Mouse (Mus musculus): ENCODE measurements at regions not wholly inside any gene's neighbourhood (a gene's known extent, or its start where the extent isn't known, plus 50 kb on each side); places are given as distances from the start of the nearest gene placed in this dataset.

- Histone ChIP-seq H3K9me3 (replicated peaks; ENCODE audit: low read length) (no peaks in the 10 kb centered on the region), H3K79me2 (replicated peaks; ENCODE audit: control insufficient read depth, extremely low read depth, insufficient read depth, poor library complexity, severe bottlenecking) (no peaks in the 10 kb centered on the region), H3K4me3 (replicated peaks in 1 of 3; ENCODE audit: low read depth in 2 of 3, low read length in 2 of 3, poor library complexity in 1 of 3) (no peak overlapping the region), H3K4me1 (ENCODE audit: control insufficient read depth in 1 of 2, insufficient read depth in 2 of 2) (no peaks in the 10 kb centered on the region), H3K9ac (ENCODE audit: insufficient read depth, low read depth) (no peak overlapping the region), H3K27me3 (replicated peaks) (no peaks in the 10 kb centered on the region), H3K27ac (ENCODE audit: insufficient read depth, low read depth) (no peak overlapping the region), H3K4me2 (ENCODE audit: insufficient read depth, low read depth, poor library complexity, severe bottlenecking) (no peak overlapping the region), H3K36me3 (replicated peaks in 1 of 2; ENCODE audit: control insufficient read depth in 1 of 2, insufficient read depth in 1 of 2, low read length in 1 of 2) (no peaks in the 10 kb centered on the region)
- TF ChIP-seq E2F4 (IDR thresholded peaks at IDR 0.05; ENCODE audit: insufficient replicate concordance, low read depth, low read length) (no peak), ZMIZ1 (IDR thresholded peaks at IDR 0.05; ENCODE audit: low read depth, low read length) (no peak), GABPA (IDR thresholded peaks at IDR 0.05; ENCODE audit: insufficient replicate concordance, low read depth, low read length) (no peak), POLR2A (IDR thresholded peaks at IDR 0.05; ENCODE audit: low read depth, low read length) (no peak)
- in situ Hi-C loops (cut with MboI; ENCODE audit: low pct_ligation_motif_present, low pct_unique_long_range_greater_than_20kb, low sequenced_read_pairs) (no loop called here), dilution Hi-C loops (cut with MboI; ENCODE audit: extremely low pct_ligation_motif_present, extremely low pct_unique_long_range_greater_than_20kb, low sequenced_read_pairs) (no loop called here)
- no peak for DNase-seq (ENCODE audit: extremely low read depth)
These were observed 97.1 kb upstream of the Tbc1d2b start for GRCm38 (mm10) chr9:90367745-90368144.

DNA sequence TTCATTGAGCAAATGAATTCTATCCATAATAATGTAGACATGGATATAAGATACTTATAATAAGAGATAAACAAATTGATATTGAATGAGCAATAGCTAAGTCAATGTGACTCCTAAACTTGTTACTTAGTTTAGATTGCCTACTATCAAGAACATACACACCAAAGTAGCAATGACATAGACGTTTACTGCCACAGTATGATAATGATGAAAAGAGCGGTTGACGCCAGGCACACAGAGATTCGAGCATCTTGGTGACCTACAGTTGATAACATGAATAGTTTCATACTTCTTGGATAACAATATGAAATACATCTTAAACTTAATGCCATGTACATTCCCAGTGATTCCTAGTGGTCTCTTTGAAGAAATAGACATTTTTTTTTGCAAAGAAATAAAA lies 55.9 kb upstream of the Tbc1d2b start:
- H3K27me3 ChIP-seq (replicated peaks) = no peaks in the 10 kb centered on the region
- in situ Hi-C loops (cut with MboI; ENCODE audit: low pct_ligation_motif_present, low pct_unique_long_range_greater_than_20kb, low sequenced_read_pairs) = no loop called here
- no peaks in the 10 kb centered on the region for H3K9me3 ChIP-seq (replicated peaks; ENCODE audit: low read length)
- no peaks in the 10 kb centered on the region for H3K79me2 ChIP-seq (replicated peaks; ENCODE audit: control insufficient read depth, extremely low read depth, insufficient read depth, poor library complexity, severe bottlenecking)
- H3K4me1 ChIP-seq (ENCODE audit: control insufficient read depth in 1 of 2, insufficient read depth in 2 of 2) = no peaks in the 10 kb centered on the region
- H3K4me2 ChIP-seq (ENCODE audit: insufficient read depth, low read depth, poor library complexity, severe bottlenecking) = no peak overlapping the region
- no peak for DNase-seq (ENCODE audit: extremely low read depth)
- no peak for TF ChIP-seq SIN3A (IDR thresholded peaks at IDR 0.05; ENCODE audit: low read length)
- no peak for TF ChIP-seq KAT2A (IDR thresholded peaks at IDR 0.05; ENCODE audit: insufficient replicate concordance, low read length)
- no peak for TF ChIP-seq CTCF (conservative IDR thresholded peaks at IDR 0.05 in 1 of 2, IDR thresholded peaks at IDR 0.05 in 1 of 2; ENCODE audit: low read depth in 2 of 2, low read length in 2 of 2)
- no peak for TF ChIP-seq JUND (conservative IDR thresholded peaks at IDR 0.05; ENCODE audit: low read depth, low read length)
- no peak for TF ChIP-seq POLR2AphosphoS2 (IDR thresholded peaks at IDR 0.05; ENCODE audit: low read depth, low read length)
- TF ChIP-seq MEF2A (IDR thresholded peaks at IDR 0.05; ENCODE audit: borderline replicate concordance, low read depth, low read length) = no peak
- TF ChIP-seq TBP (conservative IDR thresholded peaks at IDR 0.05; ENCODE audit: low read depth, low read length) = no peak
- TF ChIP-seq HCFC1 (IDR thresholded peaks at IDR 0.05; ENCODE audit: low read depth, low read length) = no peak
- no peak for TF ChIP-seq ZMIZ1 (IDR thresholded peaks at IDR 0.05; ENCODE audit: low read depth, low read length)
- H3K27ac ChIP-seq (ENCODE audit: insufficient read depth, low read depth) = no peak overlapping the region
- H3K36me3 ChIP-seq (replicated peaks in 1 of 2; ENCODE audit: control insufficient read depth in 1 of 2, insufficient read depth in 1 of 2, low read length in 1 of 2) = no peaks in the 10 kb centered on the region
- no peak overlapping the region for H3K4me3 ChIP-seq (replicated peaks in 1 of 3; ENCODE audit: low read depth in 2 of 3, low read length in 2 of 3, poor library complexity in 1 of 3)
- dilution Hi-C loops (cut with MboI; ENCODE audit: extremely low pct_ligation_motif_present, extremely low pct_unique_long_range_greater_than_20kb, low sequenced_read_pairs) = no loop called here
- no peak overlapping the region for H3K9ac ChIP-seq (ENCODE audit: insufficient read depth, low read depth)
